Mouse (Mus musculus) gastrocnemius, postnatal 25 days (tissue): ENCODE data around the gene Tmed9. TPM values are rescaled to one million over a fixed set of nuclear protein-coding genes. Genes with fewer than 3 reads are reported as not detected.
A peak's percentile ranks its signal among the peaks of the same experiment; 100 is the strongest.

Source experiments
- DNase-seq: peaks from one replicate; pipeline ENCODE4 v3.0.0; 2022
- long read RNA-seq, 2 experiments: library from polyadenylated mRNA; stranded (forward); transcript quantifications; one replicate each; pipeline ENCODE4 v2.0.0; 2021
- total RNA-seq, 2 experiments: library from RNA; stranded (reverse); gene quantifications; 1 replicate in 1 of 2; 2 replicates in 1 of 2; pipeline ENCODE4 v1.2.3; 2021

The Tmed9 gene
- 10 to 100 TPM; 70.8 to 73.1 TPM for total RNA-seq
- long read RNA-seq, experiment 1, transcript Tmed9-201 (5 exons, 1,420 nt) = major isoform, 21 of 60 reads
- long read RNA-seq, experiment 1, partial matches to known transcripts = 39 of 60 reads
- long read RNA-seq, experiment 1, other reads (novel, unspliced or antisense) = 0 of 60 reads
- long read RNA-seq, experiment 2, transcript Tmed9-201 (5 exons, 1,420 nt) = major isoform, 13 of 24 reads
- long read RNA-seq, experiment 2, partial matches to known transcripts = 0 of 24 reads
- long read RNA-seq, experiment 2, other reads (novel, unspliced or antisense) = 11 of 24 reads

DNA sequence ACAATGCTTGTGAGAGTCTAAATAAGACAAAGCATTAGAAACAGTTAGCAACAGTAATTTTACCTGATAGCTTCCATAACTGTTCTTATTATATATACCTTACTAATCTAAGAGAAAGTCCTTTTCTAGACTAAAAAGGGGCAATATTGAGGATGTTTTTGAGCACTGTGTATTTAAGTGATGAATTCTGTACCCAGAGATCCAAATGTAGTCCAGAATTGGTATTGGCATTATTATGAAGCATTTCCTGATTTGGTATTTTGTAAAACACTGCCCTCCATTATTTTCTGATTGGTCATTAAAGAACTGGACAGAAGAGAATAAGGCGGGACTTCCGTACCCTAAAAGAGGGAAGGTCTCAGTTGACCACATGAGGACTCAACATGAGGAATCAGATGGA, at the start of gene Tmed9:
Tmed9 (plus strand) TSS at position 301 of the 400 bp plus-strand sequence.
- DNase-seq = no peak

DNA sequence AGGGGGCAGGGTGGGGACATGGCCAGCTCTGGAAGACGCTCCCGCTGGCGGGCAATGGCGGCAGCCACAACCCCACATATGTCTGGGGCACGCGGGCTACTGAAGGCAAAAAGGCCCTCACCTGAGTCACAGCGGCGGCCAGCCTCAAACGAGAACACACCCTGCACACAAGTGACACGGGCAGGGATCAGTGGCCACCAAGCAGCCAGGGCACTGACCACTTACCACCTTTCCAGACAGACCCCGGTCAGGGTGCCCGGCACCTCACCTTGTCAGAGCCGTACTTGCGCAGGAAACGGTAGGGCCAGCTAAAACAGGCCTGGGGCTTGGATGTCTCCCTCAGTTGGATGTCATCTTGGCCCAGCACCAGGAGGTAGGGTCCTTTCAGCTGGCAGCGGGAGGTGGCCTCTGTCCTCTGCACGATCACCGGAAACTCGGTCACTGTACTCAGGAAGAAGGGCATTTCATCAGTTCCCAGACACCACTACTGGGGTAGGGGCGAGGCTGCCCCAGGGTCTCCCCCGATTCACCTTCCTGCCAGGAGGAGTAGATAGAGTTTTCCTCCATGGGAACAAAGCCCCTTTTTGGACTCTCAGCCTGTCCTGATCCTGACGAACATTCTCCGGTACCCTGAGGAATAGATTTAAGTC, 49.5 kb upstream of the Tmed9 start:
- no peak for DNase-seq

DNA sequence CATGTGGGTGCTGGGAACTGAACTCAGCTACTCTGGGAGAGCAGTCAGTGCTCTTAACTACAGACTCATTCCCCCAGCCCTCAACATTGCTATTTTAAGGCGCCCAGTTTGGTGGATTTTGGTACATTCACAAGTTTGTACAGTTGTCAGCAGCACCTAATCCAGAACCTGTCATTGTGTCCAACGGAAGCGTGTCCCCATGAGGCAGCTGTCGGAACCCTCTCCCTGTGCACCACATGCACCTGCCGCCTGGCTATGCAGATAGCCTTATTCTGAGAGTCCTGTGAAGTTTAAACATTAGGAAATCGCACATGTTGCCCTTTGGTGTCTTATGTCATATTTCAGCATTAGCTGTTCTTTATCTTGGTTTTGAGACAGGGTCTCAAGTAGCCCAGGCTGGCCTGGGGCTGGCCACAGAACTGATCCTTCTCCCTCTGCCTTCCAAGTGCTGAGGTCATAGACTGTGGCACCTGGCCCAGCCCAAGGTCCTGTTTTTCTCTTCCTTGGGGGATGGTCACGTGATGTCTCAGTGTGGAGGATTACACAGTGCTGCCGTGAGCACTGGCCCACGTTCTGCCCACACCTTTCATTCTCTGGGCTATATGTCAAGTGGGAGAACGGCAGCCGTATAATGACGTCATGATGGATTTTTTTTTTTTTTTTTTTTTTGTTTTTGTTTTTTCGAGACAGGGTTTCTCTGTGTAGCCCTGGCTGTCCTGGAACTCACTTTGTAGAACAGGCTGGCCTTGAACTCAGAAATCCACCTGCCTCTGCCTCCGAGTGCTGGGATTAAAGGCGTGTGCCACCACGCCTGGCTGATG, 47.6 kb upstream of the Tmed9 start:
- no peak for DNase-seq

GRCm38 (mm10) chr13:55527212-55527611, 46.3 kb upstream of the Tmed9 start:
- DNase-seq = no peak

DNA sequence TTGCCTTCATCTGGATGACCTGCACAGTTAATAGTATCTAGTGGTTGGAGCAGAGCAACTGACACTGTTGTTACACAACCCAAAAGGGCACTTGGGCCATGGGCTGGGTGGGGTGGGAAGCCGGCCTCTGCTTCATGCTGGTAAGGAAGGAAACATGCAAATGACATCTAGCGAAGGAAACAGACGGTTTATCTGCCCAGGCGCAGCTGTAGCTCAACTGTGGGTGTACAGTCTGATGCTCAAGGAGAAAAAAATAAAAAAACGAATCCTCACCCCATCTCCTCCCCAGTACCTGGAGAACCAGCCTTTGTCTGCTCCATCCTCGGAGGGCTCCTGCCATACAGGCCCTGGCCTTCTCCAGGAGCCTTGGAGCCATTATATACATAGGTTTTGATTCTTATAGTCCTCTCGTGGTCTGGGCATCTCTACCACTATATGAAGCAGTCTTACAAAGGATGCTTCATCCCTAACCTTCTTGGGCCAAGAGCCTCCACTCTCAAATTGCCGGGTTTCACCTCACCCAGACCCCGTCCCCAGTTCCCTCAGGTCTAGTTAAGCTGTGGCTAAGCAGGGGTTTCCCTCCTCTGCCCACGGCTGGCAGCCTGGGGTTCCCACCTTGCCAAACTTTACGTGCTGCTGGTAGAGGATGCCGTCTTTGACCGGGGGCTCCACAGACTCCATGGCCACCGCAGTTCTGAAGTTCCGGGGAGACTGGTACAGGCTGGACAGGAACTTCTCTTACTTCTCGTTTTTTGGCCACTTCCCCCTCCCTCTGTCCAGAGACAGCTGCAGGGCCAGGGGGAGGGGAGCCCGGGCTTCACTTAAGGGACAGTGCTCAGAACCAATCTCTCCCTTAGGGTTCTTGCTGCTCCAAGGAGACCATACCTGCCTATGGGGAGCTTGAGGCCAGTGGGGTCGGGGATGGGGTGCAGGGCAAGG, 45.4 kb upstream of the Tmed9 start:
- no peak for DNase-seq

- DNase-seq = no peak
Measured at GRCm38 (mm10) chr13:55529198-55529915, 44.2 kb upstream of the Tmed9 start, which contains the start of gene Dok3. Gene Dok3, minus strand, starts transcription at chr13:55529296.

DNA sequence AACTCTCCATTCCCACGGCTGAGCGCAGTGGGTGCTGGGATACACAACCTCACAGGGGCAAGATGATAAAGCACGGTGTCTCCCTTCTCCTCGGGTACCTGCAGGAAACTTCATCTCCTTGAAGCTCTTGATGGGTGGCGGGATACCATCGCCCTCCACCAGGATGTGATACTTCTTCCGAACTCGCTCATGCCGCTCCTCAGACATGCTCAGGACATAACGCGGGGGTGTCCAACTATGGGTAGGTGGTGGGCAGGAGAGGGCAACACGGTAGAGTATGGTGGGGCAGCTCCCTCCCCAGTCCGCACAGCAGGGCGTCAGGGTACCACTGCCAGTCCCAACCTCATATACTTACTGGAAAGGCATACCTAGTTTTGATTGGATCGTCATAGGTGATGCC, 38.3 kb upstream of the Tmed9 start:
- no peak for DNase-seq

GRCm38 (mm10) chr13:55535796-55536193, 37.7 kb upstream of the Tmed9 start:
- DNase-seq = no peak

DNA sequence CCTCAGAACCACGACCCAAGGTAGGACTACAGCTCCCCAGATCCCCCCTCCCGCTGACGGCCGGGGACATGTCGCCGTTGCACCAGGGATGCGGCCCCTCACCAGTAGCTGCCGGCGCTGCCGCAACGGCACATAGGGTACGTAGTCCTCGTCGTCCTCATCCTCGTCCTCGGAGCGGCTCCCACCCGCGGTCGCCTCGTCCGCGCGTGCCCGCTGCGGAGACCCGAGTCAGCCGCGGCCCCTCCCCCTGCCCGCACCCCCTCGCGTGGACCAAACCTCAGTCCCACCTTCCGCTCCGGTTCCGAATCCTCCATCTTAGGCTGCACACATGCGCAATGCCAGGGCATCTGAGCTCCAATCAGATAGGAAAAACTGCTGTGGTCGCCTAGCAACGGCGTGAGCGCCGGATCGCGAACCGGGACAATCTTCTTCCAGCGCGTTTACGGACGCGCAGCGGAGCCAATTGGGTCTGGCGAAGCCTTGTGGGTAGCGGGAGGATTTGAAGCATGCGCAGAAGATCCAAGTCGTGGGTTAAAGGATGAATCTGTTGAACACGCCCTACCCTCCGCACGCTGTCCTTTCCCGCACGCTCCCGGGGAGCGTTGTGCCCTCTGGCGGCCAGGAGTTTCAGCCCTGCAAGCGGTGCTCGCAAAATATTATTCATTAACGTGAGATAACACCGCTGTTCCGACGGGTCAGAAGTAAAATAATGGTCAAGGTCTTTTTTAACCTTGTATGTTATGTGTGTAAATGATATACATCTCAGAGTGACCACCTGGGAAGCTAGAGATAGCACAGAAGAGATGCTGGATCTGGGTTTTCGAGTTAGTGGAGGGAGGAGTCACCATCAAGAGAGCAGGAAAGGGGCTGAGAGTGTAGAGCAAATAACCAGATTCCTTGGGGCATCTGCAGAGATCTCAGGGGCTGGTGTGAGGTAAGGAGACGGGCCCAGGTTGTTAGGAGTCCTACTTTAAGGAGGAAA, 37.0 kb upstream of the Tmed9 start, which contains the start of gene Ddx41:
Ddx41 (minus strand) TSS at position 465 of the 982 bp plus-strand sequence.
- peak; percentile 100 for DNase-seq

DNA sequence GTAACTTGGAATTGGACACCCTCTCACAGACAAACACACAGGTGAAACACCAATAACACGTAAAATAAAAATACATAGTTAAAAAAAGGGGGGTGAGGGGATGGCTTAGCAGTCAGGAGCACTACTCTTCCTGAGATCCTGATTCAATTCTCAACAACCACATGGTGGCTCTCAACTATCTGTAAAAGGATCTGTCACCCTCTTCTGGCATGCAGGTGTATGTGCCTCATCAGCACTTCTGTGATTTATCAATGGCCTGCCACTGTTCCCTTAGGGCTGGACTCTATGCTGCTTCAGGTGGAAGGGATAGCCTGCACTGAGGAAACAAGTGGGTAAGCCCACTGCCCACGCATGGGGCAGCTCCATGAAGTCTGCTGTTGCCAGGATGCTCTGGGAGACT, 32.6 kb upstream of the Tmed9 start:
- DNase-seq = no peak

GRCm38 (mm10) chr13:55542891-55543290, 30.6 kb upstream of the Tmed9 start:
- DNase-seq = no peak

DNA sequence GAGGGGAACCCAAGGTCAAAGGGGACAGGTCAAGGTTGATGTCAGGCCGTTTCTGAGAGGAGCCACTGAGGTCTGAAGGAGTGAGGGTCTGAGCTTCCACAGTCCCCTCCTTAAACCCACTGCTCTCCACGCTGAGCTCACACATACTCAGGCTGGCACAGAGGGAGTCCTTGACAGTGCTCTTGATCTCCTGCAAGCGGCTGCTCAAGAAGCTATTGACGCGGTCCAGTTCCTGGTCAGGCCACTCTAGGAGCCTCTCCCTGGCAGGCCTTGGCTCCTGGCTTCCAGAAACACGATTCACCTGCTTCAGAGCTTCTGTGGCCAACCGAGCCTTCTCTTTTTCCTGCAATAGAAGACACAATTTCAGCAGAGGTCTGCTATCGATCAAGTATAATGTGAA, 30.1 kb upstream of the Tmed9 start:
- no peak for DNase-seq

- DNase-seq = no peak
Measured at GRCm38 (mm10) chr13:55544792-55545191, 28.7 kb upstream of the Tmed9 start.

DNA sequence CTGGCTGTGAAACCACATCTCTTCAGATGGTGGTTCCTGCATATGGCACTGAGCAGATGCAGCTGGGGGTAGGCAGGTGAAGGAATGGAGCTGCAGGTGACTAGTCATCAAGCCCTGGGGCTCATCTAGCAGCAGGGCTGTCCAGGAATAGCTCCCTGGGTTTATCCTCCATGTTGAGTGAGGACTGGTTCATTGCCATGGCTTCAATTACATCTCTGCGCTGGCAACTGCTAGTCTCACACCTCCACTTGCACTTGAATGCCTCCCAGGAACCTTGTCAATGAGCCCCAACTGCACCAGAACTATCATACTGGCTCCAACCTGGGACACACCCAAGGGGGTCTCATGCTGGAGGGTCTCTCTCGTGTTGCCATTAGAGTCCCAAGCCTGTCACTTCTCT, 25.6 kb upstream of the Tmed9 start:
- no peak for DNase-seq

GRCm38 (mm10) chr13:55548426-55548825, 25.1 kb upstream of the Tmed9 start:
- no peak for DNase-seq

- no peak for DNase-seq
Measured at GRCm38 (mm10) chr13:55549061-55549460, 24.5 kb upstream of the Tmed9 start.

DNA sequence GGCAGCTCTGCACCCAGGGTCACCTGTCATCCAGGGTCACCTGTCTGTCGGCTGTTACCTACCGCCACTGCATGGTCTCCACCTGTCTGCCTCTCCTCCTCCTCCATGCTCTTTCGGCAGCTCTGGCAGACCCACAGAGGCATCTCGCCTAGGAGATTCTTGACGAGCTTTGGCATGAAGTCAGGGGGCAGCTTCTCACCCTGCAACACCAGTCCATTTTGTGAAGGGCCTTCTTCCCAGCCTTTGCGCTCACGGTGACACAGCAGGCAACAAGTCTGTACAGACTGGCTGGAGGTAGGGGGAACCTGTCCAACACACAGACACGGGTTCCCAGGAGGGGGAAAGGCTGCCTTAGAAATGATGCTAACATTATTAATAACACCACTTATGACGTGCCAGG, 17.6 kb upstream of the Tmed9 start:
- no peak for DNase-seq

GRCm38 (mm10) chr13:55557499-55557898, 16.0 kb upstream of the Tmed9 start:
- DNase-seq = no peak

DNA sequence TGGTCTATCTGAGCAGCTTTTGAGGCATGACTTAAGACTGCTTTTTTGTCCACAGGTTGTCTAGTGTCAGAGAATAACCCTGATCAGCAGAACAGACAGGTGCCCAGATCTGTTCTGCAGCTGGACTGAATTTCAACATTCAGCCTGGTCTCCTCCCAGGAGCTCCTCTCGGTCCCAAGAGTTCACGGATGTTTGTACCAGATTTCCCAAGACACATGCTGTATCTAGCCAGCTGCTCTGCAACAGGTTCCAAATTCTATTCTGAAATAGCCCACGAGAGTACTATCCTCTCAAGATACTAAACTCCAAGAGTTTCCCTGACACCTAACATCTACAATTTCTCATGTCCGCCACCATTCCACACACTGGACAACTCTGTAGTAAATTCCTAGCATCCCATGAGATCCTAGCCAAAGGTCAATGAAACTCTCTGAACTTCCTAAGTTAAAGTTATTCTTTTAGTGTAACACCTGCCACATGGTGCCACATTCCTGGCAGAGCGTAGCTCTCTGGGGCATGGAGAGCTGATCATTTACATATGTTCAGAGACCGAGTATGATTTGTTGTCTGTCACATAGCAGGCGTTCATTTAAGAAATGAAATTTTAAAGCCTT, 10.2 kb upstream of the Tmed9 start:
- DNase-seq = peak; percentile 41
